Mouse (Mus musculus) megakaryocyte, embryonic 14.5 days (primary cell): ENCODE data around the gene Gm20388.

Experiments
- FLI1 ChIP-seq: IDR thresholded peaks from 2 replicates; pipeline ENCODE4 v1.6.1; 2012; ENCODE audit warnings: low read length, inconsistent platforms, mixed read lengths
- GATA1 ChIP-seq: IDR thresholded peaks from 3 replicates; pipeline ENCODE4 v1.6.1; 2012; ENCODE audit warnings: mixed read lengths, low read length, inconsistent platforms, borderline replicate concordance

- no peak for TF ChIP-seq GATA1
- no peak for TF ChIP-seq FLI1
Measured at GRCm38 (mm10) chr8:124078969-124079368, 4168.3 kb downstream of the Gm20388 start.
